Mouse (Mus musculus): Measurements from ENCODE around the gene Akap13.
"Not testable (repeated sequence)": the region's sequence is repeated elsewhere in the genome, so short reads cannot be mapped to it uniquely, and the experiment has no call there.

Akap13 gene

DNA sequence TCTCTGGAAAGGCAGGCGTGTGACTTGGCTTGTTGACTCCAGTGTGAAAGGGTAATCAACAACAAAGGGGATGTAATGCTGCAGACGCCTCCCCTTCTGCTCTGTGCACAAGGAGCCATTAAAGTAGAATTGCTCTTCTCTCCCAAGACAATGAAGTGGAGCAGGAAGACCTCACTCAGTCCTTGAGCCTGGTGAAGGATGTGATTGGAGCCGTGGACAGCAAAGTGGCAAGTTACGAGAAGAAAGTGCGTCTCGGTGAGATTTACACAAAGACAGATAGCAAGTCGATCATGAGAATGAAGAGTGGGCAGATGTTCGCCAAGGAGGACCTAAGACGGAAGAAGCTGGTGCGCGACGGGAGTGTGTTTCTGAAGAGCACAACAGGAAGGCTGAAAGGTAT lies 274.9 kb downstream of the Akap13 start:
- no peak for DNase-seq

GRCm38 (mm10) chr7:75731951-75732350 lies 276.6 kb downstream of the Akap13 start:
- DNase-seq = no peak

- DNase-seq = no peak
Measured at GRCm38 (mm10) chr7:75733166-75733565, 277.8 kb downstream of the Akap13 start.

- DNase-seq = peak; percentile 80
Measured at GRCm38 (mm10) chr7:75739075-75739725, 283.9 kb downstream of the Akap13 start.

DNA sequence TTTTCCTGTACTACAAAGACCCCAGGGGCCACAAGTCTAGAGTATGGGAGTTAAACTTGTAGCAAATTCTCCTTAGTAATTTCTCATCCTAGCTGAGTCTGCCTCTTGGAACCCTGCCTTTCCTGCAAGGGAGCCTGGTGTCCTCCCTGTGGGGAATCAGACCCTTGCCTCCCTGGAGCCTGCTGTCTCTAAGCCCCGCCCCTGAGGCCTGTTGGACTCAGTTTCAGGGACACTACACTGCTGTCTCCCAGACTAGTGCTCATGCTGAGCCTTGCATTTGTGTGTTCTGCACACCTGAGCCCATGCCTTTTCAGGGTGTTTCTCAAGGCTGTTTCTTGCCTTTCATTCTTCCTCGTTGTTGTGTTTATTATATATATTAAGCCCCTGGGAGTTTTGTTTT lies 289.2 kb downstream of the Akap13 start:
- no peak for DNase-seq

DNA sequence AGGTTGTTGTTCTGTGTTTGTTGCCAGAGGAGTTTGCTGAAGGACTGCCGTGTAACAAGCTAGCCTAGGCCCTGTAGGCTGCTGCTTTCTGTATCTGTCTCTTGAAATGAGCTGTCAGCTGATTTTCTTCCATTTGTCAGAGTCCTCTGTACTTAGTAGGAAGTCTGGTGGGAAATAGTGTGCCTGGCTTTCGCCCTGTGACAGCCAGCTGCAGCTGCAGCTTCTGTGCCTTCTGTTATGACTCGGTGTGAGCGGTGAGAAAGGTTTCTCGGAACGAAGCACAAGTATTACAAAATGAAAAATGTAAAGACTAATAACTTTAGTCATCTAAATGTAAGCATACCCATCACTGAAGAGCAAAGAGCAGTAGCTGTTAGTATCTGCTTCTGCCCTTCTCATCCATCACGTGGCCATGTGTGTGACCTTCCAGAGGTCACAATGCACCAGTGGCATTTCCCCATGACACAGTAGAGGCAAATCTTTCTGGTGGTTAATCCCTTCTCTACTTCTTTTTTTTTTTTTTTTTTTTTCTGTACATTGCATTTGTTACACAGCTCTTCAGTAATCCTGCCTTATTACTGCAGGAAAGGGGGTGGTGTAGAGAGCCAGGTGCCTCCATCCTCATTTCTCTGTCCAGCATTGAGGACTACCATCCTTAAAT lies 289.8 kb downstream of the Akap13 start:
- no peak for DNase-seq

DNA sequence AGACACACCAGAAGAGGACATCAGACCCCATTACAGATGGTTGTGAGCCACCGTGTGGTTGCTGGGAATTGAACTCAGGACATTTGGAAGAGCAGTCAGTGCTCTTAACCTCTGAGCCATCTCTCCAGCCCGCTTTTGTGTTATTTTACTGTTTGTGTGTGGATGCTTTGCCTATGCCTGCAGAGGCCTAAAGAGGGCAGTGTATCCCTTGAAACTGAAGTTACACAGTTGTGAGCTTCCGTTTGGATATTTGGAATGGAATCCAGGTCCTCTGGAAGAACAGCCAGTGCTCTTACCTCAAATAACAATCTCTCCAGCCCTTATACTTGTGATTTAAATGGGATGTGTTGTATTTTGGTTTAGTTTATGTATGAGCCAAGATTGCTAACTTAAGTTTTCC lies 290.6 kb downstream of the Akap13 start:
- DNase-seq = peak; percentile 52

GRCm38 (mm10) chr7:75750581-75750980 lies 295.2 kb downstream of the Akap13 start:
- DNase-seq = no peak

- DNase-seq = no peak
Measured at GRCm38 (mm10) chr7:75751161-75751803, 295.9 kb downstream of the Akap13 start.

DNA sequence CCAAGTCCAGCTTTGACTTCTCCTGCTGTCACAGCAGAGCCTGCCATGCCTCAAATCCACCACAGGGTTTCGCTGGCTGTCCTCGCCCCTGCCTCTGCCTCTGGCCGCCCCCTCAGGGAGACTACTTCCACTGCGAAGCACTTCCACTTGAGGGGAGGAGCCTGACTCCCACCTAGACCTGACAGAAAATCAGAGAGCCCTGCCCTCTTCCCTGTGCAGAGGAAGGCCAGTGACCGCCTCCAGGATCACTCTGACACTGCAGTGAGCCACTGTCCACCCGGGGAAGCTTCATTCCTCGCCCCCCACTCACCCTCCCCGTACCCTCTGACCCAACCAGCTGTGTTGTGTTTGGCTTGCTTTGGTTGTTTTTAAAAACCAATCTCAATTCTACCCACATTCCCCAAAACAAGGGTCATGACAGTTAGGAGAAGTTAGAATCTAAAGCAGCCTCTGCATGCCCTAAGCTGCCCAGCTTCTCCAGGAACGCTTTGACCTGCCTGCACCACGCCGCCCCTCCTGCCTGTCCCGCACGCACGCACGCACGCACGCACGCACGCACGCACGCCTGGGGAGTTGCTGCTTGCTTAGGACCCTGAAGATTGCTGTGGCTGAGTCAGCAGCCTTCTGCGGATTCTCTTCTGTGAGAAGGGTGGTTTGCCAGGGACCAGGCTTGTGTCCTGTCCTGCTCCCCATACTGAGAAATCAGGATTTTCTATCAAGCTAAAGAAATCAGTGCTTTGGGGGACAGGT lies 297.3 kb downstream of the Akap13 start:
- DNase-seq = peak; percentile 35

- no peak for DNase-seq
Measured at GRCm38 (mm10) chr7:75753192-75753783, 298.0 kb downstream of the Akap13 start.

DNA sequence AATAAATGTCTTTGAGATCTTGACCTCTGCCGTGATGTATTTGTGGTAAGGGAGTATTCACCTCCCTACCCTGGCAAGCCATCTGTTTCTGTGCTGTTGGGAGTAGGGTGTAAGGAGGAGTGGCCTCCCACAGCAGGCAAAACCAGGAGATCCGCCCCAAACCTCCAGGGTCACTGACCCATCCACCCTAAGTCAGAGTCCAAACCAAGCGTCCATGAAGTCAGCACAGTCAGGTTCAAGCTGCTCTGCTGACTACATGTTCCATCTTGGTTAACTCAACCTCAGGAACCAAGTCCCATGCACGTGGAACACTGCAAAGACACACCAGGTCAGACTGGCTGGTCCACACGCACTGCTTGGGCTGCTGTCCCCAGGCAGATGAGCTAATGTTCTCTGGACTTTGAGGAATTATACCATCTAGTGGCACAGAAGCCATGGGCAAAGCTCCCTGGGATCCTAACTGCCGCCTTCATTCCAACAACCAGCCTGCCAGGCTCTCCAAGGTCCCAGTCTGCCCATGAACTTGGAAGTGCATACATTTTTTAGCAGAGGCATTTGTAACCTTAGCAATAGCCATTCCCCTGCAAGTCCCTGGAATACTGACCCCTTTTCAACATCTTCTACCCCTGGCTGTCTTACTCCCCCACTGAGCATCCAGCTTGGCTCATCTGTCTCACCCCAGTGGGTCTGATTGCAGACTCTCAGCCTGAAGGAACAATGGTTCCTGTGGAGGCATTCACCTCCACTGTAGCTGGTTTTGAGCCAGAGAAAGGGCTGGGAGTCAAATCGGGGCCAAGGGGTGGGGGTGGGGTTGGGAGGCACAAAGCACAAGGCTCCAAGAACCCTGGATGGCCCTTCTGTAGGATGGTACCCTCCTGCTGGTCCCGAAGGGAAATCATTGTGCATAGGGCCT lies 299.5 kb downstream of the Akap13 start:
- no peak for DNase-seq

GRCm38 (mm10) chr7:75755861-75756449 lies 300.6 kb downstream of the Akap13 start:
- no peak for DNase-seq

DNA sequence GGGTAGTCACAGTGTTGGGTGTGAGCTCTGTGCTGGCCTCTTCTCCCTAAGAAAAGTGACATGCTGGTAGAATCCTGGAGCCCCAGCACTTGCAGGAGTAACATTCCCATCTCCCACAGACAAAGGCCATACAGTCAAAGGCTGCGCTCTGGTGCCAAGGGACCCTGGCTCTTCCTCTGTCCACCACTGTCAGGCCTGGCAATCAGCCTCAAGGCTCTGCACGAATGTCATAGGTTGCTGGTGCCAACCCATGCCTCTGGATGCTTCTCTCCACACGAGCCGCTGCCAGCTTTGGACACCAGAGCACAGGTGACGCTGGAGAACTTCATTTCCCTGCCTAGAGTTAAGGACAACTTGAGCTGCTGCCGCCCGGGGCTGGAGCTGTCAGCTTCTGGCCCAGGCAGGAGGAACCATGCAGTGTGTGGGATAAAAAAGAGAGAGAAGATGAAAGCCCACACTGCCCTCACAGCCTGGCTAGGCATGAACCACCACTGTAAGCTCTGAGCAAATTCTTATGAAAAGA lies 304.7 kb downstream of the Akap13 start:
- DNase-seq = no peak

DNA sequence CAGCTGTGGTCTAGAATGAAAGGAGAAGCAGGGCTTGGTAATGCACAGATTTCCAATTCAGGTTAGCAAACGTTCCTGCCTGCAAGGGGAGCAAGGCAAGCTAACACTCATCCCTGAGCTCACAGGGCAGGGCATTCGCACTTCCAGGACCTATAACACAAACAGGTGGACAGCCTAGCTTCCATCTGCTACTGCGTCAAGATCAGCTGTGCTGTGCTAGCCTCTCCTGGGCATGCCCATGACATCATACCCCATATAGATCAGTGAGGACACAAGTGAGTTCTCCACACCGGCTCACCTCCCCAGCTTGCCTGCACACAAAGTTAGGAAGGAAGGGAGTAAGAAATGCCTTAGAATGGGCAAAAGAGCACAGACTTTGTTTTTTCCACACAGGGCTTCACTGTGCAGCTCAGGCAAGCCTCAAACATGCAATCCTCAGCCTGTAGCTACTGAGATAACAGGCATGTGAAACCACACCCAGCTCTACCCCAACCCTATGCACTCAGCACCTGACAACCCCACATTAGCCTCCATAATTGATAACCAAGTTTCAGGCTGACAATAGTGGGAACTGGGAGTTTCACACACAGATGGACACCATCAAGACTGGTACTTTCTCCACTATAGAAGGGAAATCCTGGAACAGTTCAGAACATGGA lies 305.5 kb downstream of the Akap13 start:
- DNase-seq = not testable (repeated sequence)

DNA sequence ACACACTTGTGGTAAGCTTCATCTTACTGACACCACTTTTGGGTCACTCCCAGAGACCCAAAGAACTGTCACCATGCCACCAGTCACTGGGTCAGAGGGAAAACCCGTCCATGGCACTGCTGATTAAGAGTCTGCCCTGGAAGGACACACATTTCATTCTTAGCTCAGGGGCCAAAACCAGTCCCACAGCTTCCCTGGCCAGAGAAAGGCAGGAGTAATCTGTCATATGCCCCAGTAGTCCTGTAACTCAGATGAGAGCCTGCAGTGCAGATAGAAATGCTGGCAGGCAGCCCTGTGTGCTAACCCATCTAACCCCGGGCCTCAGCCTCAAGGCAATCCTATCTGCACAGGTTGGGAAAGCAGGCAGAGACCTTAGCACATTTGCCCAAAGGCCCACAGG lies 306.9 kb downstream of the Akap13 start:
- DNase-seq = not testable (repeated sequence)

- DNase-seq = not testable (repeated sequence)
Measured at GRCm38 (mm10) chr7:75767080-75767769, 311.9 kb downstream of the Akap13 start.

- DNase-seq = no peak
Measured at GRCm38 (mm10) chr7:75768169-75768568, 312.8 kb downstream of the Akap13 start.

GRCm38 (mm10) chr7:75769909-75770308 lies 314.6 kb downstream of the Akap13 start:
- DNase-seq = no peak
